Mouse (Mus musculus): ENCODE measurements around the gene Armh4. TPM values are rescaled to one million over a fixed set of nuclear protein-coding genes. Genes with fewer than 3 reads are reported as not detected.

Armh4 gene
- polyA plus RNA-seq, 1 experiment from 2014 or later = 32.9 TPM

Other genes starting within 250 kb of the Armh4 start
- gene Olfr722, start 118.6 kb upstream of the Armh4 start, polyA plus RNA-seq (2015; fragmentation: Nextera tagmentation; extraction: Ambion mirVana) = not detected in 2 replicates
- gene Olfr723, start 148.4 kb upstream of the Armh4 start, polyA plus RNA-seq (2015; fragmentation: Nextera tagmentation; extraction: Ambion mirVana) = not detected in 2 replicates
- not detected in 2 replicates for gene Olfr724, start 179.9 kb upstream of the Armh4 start, polyA plus RNA-seq (2015; fragmentation: Nextera tagmentation; extraction: Ambion mirVana)

Measured in midbrain, embryonic 13.5 days (tissue).